Mouse (Mus musculus): Measurements from ENCODE around the gene Lin54.
A peak's percentile ranks its signal among the peaks of the same experiment; 100 is the strongest.

Lin54 gene

GRCm38 (mm10) chr5:100418077-100418476 lies 82.4 kb downstream of the Lin54 start:
- DNase-seq (ENCODE audit: low spot score), result no peak

GRCm38 (mm10) chr5:100415761-100416590 lies 84.5 kb downstream of the Lin54 start, which contains the start of gene Sec31a:
Sec31a (minus strand) TSS chr5:100416234.
- peak; percentile 85 for DNase-seq (ENCODE audit: low spot score)

GRCm38 (mm10) chr5:100414474-100415196 lies 85.8 kb downstream of the Lin54 start:
- DNase-seq (ENCODE audit: low spot score), result no peak

GRCm38 (mm10) chr5:100412886-100413285 lies 87.6 kb downstream of the Lin54 start:
- DNase-seq (ENCODE audit: low spot score), result no peak

GRCm38 (mm10) chr5:100410281-100410680 lies 90.2 kb downstream of the Lin54 start:
- DNase-seq (ENCODE audit: low spot score), result no peak

GRCm38 (mm10) chr5:100408485-100408884 lies 92.0 kb downstream of the Lin54 start:
- no peak for DNase-seq (ENCODE audit: low spot score)

- no peak for DNase-seq (ENCODE audit: low spot score)
These were observed 103.7 kb downstream of the Lin54 start for GRCm38 (mm10) chr5:100396753-100397152.

- DNase-seq (ENCODE audit: low spot score), result no peak
These were observed 106.8 kb downstream of the Lin54 start for GRCm38 (mm10) chr5:100393681-100394080.

GRCm38 (mm10) chr5:100392436-100392955 lies 107.9 kb downstream of the Lin54 start:
- DNase-seq (ENCODE audit: low spot score), result no peak

Measured in layer of hippocampus, adult 9-10 months (tissue).